Mouse (Mus musculus) natural killer cell, adult 2 months (primary cell): ENCODE data around the gene Morn2.
A peak's percentile ranks its signal among the peaks of the same experiment; 100 is the strongest.
"Not testable (repeated sequence)": the region's sequence is repeated elsewhere in the genome, so short reads cannot be mapped to it uniquely, and the experiment has no call there.

Source experiments
- DNase-seq, 2 experiments: peaks; one replicate each; pipeline ENCODE4 v3.0.0; 2022; ENCODE audit warnings: low spot score in 2 of 2

The Morn2 gene

DNA sequence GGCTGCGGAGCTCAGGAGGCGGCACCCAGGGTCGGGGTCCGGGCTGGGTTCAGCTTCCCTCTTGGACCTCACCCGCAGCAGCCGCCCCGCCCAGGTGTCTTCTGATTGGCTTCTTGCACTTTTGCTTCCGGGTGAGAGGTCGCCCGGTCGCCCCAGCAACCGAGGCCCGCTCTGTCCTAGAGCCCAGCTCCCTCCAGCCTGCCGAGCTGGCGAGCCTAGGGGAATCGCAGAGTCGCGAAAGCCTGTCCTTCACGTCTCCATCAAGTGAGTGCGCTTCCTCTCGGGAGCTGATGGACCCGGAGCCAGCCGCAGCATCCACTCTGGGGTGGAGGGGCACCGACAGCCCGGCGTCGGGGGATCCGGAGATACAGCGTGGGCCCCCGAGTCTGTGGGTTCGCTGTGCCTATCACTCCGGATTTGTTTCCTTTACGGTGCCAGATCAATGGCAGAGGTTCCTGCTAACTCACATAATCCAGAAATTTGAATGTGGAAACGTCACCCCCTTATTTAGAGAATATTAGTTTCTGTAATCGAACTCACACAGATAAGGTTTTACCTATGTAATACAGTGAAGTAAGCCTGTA lies at the start of gene Morn2, which contains the start of gene Dhx57:
Morn2 (plus strand) TSS at position 130 of the 584 bp plus-strand sequence.
Dhx57 (minus strand) TSS at position 403 of the 584 bp plus-strand sequence.
- peak; percentile 89 to 94 for DNase-seq

DNA sequence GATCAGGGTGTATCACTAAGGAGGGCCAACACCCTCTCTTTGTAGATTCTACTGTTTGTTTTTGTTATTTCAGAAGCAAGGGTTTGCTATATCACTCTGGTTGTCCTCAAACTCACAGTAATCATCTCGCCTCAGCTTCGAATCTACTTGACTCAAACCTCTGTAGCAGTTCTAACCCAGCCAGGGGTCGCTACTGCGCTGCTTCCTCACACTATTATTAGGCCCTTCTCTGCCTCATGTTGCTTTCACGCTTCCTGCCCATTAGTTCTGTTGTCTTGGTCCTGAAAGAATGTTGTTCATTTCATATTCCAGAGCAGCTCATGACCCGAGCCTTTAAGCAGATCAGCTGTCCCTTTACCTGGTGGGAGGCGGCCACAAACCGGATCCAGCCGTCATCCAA lies 48.4 kb upstream of the Morn2 start:
- DNase-seq: no peak

DNA sequence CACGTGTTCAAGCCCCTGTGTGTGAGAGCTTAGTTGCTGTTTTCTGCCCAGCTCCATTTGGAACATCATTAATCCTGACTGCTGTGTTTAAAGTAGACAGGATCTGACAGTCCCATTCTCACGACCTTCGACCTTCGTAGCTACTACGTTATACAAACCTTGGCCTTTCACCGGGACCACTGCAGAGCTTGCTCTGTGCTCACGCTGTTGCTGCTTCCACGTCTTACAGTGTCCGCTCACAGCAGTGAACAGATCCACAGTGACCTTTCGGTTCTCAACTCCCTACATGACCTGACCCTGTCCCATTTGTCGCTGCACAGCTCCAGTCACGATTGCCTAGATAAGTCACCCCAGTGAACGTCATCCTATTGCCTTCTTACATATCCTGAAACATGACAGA lies 46.9 kb upstream of the Morn2 start:
- no peak for DNase-seq

DNA sequence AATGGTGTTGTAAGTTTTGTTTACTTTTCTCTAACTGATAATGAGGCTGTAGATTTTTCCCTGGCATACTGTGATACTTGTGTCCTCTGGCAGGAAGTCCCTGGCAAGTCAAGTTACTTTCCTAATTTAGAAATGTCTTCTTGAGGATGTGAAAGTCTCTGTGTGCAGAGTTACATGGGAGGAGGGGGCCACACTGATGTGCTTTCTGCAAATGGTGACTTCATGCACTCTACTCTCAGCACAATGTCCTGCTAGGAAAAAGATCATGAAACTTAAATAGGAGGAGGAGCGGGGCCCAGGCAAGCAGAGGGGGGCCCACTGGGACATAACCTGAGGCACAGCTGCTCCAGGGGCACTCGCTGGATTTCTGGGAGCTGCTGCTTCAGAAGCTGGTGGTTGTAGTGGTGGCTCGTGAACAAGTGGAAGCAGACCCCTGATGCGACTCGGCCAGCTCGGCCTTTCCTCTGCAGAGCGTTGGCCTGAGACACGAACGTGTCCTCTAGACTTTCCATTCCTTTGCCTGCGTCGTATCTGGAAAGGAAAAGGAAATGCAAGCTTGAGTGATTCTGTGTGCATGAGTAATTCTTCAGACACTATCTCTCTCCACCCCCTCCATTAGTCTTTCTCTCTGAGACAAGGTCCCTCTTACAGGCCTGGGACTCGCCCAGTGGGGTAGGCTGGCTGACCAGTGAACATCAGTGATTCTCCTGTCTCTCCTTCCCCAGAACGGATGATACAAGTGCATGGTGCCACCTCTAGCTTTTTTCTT lies 37.1 kb upstream of the Morn2 start:
- DNase-seq: no peak

DNA sequence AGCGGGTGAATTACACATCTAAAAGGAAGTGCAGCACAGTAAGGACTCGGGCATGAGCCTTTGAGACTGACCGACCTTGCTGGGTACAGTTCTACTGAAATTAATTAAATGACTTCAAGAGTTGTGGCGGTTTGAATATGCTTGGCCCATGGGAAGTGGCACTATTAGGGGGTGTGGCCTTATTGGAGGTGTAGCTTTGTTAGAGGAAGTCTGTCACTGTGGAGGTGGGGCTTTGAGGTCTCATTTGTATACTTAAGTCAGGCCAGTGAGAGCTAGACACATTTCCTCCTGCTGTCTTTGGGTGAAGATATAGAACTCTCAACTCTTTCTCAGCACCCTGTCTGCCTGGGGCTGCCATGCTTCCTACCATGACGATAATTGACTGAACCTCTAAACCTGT lies 35.6 kb upstream of the Morn2 start:
- DNase-seq: no peak

DNA sequence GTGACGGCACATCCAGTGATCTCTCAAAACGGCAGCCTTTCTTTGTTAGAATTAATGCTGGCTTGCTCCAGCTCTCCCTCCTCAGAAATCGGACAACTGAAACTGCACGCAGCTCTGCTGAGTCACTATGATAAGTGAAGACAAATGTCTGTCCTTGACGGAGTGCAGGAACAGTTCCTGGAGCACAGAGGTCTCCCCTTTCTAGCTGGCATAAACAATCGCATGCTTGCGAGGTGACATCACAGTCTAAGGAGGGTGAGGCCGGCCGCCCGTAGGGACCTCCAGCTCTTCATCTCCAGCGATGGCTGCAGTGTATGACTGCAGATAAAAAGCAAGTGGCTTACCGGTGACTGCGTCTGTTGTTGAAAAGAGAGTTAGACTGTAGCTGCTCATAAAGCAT lies 34.8 kb upstream of the Morn2 start:
- DNase-seq: no peak

DNA sequence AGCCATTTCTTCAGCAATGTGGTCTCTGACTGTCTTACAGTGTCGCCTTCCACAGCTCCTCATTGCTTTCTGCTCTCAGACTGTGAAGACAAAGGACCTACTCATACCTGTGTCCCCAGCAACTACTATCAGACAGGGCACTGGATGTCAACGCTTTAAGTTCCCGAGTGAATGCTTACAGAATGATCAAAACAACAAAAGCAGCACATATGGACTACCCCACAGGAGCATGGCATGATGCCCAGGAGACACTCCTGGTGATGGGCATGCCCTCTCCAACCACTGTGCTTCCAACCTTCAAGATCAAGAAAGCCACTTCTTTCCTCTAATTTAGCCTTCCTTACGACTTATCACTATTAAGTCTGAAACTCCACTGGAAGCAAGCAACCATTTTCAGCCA lies 22.9 kb upstream of the Morn2 start:
- no peak for DNase-seq

DNA sequence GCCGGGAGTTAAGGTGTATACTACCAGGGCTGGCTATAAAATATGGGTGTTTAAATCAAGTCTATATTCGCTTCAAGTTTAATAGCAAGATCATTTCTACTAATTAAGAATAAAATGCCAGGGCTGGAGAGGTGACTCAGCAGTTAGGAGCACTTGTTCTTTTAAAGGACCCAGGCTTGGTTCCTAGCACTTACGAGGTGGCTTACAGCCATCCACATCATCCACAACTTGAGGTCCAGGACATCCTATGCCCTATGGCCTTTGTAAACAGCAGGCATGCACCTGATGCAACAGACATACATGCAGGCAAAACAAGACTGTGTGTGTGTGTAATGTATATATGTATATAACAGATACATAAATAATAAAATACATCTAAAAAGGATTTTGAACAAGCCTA lies 21.9 kb upstream of the Morn2 start:
- no peak for DNase-seq

DNA sequence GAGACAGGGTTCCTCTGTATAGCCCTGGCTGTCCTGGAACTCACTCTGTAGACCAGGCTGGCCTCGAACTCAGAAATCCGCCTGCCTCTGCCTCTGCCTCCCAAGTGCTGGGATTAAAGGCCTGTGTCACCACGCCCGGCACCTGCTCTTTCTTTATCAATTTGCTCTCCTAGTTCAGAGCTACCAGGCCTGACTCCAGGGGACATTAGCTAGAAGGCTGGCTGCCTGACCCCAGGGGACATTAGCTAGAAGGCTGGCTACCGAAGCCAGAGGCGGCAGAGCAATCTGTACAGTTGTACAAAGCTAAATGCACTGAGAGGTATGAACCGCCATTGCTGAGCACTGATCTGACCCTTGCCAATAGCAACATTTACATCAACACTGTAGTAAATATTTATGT lies 19.4 kb upstream of the Morn2 start:
- DNase-seq: not testable (repeated sequence)

DNA sequence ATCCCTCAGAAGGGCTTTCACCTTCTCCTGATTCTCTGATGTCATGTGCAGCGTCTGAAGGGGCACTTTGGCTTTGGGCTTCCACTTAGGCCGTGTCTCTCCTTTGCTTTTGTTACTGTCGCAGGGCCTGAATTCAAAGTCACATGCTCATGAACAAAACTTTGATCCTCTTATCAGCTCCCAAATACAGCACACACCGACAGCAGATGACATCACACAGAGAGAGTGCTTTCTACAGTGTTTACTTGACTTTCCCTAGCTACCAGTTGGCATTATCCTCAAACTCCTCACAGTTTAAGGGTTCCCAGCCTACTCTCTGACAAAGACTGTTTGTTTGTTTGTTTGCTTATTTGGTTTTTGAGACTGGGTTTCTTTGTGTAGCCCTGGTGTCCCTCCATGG lies 11.7 kb upstream of the Morn2 start:
- DNase-seq: no peak

DNA sequence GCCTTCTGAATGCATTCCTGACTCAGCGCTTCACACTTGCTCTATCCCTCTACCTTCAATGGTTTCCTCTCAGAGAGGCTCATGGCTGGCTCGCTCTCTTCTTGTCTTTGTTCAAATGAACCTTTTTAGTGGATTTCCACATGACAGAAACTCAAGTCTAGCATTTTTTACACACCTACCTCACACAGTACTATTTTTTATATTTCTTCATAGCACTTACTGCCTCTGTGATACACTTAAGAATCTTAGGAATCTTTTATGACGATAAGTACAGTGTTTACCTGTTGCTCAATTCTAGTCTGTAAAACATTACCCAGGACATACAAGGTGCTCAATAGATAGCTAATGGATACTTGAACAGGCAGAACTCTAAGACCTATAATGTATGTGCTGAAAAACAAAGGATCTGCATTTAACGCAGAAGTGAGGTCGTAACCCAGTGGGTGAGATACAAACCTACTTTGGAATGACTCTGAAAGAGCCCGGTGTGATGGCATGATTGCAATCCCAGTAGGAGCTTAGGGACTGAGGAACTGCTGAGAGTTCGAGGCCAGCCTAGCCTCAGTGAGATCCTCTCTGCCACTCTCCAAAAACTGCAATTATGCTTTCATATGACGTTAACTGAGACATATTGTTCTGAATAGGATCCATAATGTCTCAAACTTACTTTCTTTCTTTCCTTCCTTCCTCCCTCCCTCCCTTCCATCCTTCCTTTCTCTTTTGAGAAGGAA lies 10.5 kb upstream of the Morn2 start:
- DNase-seq: no peak

DNA sequence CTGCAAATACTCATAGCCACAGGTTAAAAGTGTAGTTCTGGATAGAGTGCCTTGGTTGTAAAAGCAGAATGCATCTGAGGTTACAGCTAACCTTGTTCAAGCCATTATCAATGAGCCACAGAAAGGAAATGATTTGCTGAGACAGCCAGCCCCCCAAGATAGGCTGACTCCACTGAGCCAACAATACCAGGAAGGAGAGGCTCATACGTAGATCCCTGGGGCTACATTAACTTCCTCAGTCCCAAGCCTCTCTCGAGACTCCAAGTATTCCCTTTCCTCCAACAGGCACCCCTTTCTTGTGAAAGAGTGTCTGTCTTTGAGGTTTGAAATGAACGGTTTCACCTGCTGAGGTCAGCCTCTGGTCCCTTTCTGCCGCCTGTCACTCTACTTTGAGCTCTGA lies 5.6 kb upstream of the Morn2 start:
- no peak for DNase-seq

DNA sequence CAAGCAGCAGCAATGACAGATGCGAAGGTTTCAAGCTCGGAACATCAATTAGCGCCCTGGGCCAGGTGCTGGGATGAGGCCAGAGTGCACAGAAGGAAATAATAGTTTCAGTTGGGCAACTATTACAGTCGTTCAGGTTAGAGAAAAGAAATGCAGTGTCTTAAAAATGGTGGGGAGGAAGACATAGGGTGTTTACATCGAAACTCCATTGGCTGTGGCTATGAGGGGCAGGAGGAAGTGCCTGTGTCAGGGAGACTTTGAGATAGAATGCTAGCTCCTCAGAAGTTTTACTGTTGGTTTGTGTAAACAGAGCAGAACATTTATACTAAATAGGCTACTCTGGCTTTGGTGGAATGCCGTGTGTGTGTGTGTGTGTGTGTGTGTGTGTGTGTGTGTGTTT lies 2.0 kb upstream of the Morn2 start:
- DNase-seq: no peak

DNA sequence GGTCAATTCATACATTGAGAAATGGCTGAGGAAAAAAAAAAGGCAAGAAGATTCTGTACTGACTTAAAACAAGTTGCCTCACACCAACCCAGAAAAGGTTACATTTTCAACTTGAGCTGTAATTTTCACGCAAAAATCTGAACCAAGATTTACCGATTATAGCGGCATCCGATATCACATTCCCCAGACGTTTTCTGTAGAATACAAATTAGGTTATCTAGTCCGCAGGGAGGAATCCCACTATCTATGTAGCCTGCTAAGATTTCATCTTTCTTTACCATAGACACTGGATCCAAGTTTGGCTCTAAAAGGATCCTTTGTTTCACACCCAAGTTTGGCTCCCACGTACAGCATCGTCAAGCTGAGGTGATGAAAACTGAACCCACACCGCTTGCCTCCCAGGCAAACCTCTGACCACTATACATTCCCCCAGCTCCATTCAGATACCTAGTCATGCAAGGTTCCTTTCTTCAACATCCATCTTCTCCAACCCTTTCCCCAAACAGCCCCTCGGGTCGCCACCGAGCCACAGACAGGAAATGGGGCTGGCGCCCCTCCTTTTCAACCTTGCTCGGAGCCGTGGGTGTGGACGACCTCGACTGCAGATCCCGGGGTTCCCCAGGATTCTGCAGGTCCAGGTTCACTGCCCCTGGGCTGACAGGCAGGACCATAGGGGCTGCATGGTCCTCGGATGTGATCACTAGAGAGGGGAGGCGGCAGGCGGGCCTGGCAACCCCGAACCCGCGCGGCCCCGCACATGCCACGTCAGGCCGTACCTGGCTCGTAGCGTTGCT lies 526 bp upstream of the Morn2 start:
- DNase-seq: no peak

DNA sequence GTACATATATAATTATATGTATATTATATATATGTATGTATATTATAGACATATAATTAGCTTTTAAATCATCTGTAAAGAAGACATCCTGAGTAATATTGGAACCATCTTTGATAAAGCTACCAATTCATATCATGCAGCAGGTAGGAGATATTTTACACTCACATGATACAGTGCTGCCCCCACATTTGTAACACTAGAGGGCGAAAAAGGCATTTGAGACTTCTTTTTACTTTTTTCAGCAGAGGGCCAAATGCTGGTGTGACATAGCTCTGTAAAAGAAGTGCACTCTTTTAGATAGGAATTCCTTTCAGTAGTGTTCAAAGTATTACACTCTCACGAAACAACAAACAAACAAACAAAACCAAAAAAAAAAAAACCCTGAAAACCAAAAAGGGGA lies 1.1 kb downstream of the Morn2 start:
- DNase-seq: peak in 1 of 2 experiments; percentile 30

DNA sequence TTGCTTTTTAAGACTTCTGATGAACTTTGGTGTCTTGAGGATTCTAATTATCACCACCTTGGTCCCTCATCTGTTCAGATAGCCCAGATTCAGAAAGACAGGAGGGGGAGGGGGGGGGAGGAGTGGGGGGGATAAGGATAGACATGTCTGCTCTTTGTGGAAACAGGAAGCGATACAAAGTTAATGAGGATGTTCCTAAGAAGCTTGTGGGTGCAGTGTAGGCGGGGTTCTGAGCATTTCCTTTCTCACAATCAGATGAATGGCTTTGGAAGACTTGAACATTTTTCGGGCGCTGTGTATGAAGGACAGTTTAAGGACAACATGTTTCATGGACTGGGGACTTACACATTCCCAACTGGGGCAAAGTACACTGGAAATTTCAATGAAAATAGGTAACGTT lies 5.3 kb downstream of the Morn2 start:
- DNase-seq: no peak

DNA sequence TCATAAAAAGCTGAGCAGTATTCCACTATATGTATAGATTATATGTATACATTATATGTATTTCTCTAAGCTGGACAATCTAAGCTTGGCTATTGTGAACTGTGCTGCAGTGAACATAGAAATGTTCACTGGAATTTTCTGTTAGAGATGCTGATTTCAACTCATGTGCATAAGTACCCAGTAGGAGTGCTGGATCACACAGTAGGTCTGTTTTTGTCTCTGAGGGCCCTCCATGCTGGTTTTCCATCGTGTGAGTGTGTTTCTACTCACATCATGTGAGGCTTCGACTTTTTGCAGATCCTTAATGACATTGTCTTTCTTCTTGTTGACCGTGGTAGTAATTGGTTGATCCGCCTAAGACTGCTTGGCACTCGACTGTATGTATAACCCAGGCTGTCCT lies 8.8 kb downstream of the Morn2 start:
- no peak for DNase-seq

DNA sequence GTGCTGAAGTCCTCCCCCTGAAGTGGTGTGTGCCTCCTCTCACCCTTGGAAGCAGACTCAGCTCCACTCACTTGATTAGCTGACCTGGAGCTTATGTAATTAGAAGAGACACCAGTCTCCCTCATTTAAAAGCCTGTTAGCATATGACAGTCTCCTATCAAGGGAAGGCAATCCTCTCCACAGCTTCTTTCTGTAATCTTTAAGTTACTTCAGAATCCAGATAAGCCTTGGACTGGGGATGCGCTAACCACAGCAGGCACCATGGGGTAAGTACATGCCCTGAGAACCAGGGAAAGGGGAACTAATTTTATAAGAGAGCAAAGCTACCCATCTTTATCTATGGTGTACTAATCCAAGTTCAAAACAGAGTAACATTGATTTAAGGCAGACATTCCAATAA lies 17.2 kb downstream of the Morn2 start, which contains the start of gene Arhgef33:
Arhgef33 (plus strand) TSS at position 157 of the 400 bp plus-strand sequence.
- no peak for DNase-seq

DNA sequence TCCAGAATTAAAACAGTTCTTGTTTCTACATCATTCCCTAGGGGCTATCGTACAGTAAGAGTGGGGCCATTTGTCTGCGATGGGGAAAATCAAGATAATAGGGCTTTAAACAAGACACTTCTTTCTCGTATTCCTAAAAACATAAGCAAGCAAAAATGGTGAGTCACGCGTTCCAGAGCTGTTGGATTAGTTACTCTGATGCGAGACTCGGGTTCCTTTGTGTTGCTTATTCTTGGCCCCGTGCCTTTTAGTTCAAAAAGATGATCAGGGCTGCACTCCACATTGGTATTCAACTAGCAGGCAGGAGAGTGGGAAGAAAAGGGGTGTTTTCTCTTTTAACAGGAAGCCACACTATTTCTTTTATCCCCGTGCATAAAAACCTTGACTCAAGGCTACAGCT lies 21.8 kb downstream of the Morn2 start:
- no peak for DNase-seq

DNA sequence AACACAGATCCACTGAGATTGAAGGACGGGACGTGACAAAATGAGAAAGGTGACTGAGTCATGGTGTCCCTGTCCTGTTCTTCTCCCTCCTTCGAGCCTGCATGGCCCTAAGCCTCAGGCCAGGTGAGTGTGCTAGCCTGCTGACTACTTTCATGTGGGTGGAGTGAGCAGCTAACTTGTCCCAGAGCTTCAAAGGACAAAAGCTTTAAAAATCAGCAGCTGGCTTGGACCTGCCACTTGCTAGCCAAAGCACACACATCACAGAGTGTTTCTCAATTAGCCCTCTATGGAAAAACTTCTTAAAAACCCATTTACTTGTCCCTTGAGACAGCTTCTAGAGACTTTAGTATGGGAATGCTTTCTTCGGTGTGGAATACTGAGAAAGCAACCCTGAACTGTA lies 22.4 kb downstream of the Morn2 start:
- no peak for DNase-seq

DNA sequence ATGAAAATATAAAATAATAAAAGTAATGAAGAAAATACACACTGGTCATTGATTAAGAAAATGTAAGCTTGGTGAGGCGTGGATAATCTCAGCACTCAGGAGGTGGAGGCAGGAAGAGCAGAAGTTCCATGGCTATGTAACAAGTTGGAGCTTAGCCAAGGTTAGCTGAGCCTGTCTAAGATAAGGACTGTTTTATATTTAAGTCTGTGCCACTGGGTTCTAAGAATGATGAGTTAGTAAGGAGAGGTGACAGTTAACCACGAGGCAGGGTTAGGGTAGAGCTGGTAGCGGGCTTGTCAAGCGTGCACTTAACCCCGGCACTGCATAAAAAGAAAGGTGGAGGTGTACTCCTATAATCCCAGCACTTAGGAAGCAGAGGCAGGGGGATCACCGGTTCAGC lies 32.2 kb downstream of the Morn2 start:
- DNase-seq: no peak

DNA sequence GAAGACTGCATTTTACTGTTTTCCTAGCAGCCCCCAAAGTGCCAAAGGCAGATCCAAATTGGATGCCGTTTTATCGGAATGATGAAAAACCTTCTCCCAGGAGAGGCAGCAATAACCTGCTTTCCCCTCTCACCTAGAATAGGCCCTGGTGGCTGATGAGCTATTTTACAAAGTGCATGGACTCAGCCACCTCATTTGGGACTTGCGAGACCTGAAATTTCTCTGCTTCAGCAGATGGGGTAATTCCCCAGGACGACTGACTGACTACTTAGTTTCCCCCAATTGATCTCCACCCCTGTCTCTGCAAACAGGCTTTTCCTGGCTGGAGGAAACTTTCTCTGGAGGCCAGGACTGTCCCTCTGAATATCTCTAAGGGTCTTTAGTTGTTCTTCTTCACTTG lies 33.0 kb downstream of the Morn2 start:
- no peak for DNase-seq
